Mouse (Mus musculus) lung, adult 2 months (tissue): ENCODE measurements around the gene Tbc1d10a.

Source experiments
- CTCF ChIP-seq: fragments of 200-500 bp; IDR thresholded peaks from 2 replicates; pipeline ENCODE4 v1.5.1; 2011; ENCODE audit warnings: mild to moderate bottlenecking, low read length, control low read depth; ENCODE audit not compliant: insufficient read depth
- POLR2A ChIP-seq: fragments of 200-500 bp; IDR thresholded peaks from 2 replicates; pipeline ENCODE4 v1.6.1; 2011; ENCODE audit warnings: low read depth, mild to moderate bottlenecking, control low read depth, low read length, borderline replicate concordance; ENCODE audit errors: extremely low read depth

- TF ChIP-seq POLR2A: no peak
- TF ChIP-seq CTCF: no peak
Observed at GRCm38 (mm10) chr11:4174586-4174985, 12.0 kb upstream of the Tbc1d10a start.
